Mouse (Mus musculus) liver (tissue): ENCODE measurements at regions not wholly inside any gene's neighbourhood (a gene's known extent, or its start where the extent isn't known, plus 50 kb on each side); places are given as distances from the start of the nearest gene placed in this dataset.
A peak's percentile ranks its signal among the peaks of the same experiment; 100 is the strongest.

Experiments
- DNase-seq: peaks from one replicate; pipeline ENCODE4 v3.0.0-alpha.2; 2020; ENCODE audit warnings: mixed read lengths

DNA sequence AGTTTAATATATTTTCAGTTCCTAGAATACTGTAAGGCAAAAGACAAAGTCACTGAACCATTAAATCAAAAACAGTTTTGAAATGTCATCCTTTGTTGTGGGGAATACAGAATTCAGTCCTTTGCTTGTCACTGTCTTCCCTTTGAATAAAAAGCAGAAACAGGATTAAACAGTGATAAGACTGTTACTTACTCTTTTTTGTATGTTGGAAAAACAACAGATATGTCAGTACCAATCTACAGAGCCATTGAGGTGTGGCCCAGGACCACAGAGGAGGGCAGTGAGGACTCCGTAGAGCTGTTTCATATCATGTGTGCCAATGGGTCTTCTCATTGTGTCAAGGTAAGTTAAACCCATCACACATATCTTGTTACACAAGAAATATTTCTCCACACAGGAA is 55.6 kb upstream of the Mbnl1 start:
- DNase-seq, result peak; percentile 33

DNA sequence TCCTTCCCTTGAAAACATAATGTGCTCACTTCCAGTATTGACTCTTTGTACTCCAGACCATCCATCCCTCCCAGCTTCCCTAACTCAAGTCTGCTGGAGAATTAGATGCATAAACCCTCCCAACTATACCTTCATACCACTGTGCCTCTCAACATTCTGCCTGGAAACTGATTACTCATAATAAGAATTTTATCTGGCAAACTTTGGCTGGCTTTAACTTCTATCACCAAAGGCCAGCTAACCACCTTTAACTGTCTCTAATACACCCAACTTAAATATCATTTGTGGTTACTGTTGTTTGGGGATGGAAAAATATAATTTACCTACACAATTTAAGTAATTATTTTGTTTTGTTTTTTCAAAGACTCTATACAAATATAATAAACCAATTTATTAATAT is 54.0 kb upstream of the Mbnl1 start:
- DNase-seq, result no peak

DNA sequence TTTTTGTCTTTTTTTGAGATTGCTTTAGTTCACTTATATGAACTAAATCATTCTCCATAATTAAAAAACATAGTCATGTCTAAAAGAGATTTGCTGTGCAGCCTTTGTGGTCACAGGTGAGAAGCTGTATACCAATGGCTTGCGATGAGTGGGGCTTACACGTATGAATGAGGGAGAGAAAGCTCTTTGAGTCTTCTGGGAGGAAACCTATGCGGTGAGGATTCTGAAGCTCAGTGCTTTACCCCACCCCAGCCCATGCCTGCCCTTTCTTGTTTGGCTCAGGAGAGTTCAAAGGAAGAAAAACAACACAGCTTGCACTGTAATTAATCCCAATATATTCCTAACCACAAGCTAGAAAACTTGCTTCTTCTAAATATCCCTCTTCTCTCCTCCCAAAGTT is 53.4 kb upstream of the Mbnl1 start:
- DNase-seq, result no peak
